Mouse (Mus musculus) limb, embryonic 10.5 days (tissue): ENCODE results near the gene Catsper1. TPM values are rescaled to one million over a fixed set of nuclear protein-coding genes. Genes with fewer than 3 reads are reported as not detected.

Experiments
- DNase-seq: peaks from one replicate; pipeline ENCODE4 v3.0.0-alpha.2; 2017; ENCODE audit warnings: low spot score
- H3K27ac ChIP-seq: fragments of 300-500 bp; sonication (generic); 2 replicates; pipeline ENCODE4 v1.5.1; 2016; ENCODE audit warnings: mild to moderate bottlenecking
- H3K27me3 ChIP-seq: fragments of 300-500 bp; sonication (generic); 2 replicates; pipeline ENCODE4 v1.6.1; 2016; ENCODE audit warnings: low read depth, mild to moderate bottlenecking; ENCODE audit not compliant: poor library complexity, severe bottlenecking
- H3K36me3 ChIP-seq: fragments of 300-500 bp; sonication (generic); 2 replicates; pipeline ENCODE4 v1.6.1; 2016; ENCODE audit warnings: mild to moderate bottlenecking, moderate library complexity
- H3K4me1 ChIP-seq: fragments of 300-500 bp; sonication (generic); 2 replicates; pipeline ENCODE4 v1.6.1; 2016
- H3K4me3 ChIP-seq: fragments of 300-500 bp; sonication (generic); 2 replicates; pipeline ENCODE4 v1.5.1; 2016; ENCODE audit warnings: mild to moderate bottlenecking, moderate library complexity
- H3K9me3 ChIP-seq: fragments of 300-500 bp; sonication (generic); replicated peaks from 2 replicates; pipeline ENCODE4 v1.6.1; 2016; ENCODE audit warnings: mild to moderate bottlenecking
- WGBS: fragments of 180-500 bp; shearing (Covaris S2); methylation state at CpG from one replicate; pipeline ENCODE4 v1.1.7; 2016; 5-methylcytosine and 5-hydroxymethylcytosine counted together
- polyA plus RNA-seq: library from polyadenylated mRNA; unstranded; fragments of >200 nt; fragmentation: Nextera tagmentation; extraction: Ambion mirVana; gene quantifications from 2 replicates; pipeline ENCODE4 v1.2.1, GENCODE M21; 2016

The Catsper1 gene
- polyA plus RNA-seq, 1 experiment from 2014 or later = not detected

- Histone ChIP-seq H3K9me3 (no peaks in the 10 kb centered on the region), H3K27me3 (no peaks in the 10 kb centered on the region), H3K4me3 (peak overlapping the region; percentile 100), H3K4me1 (peaks cover 39% of the 10 kb centered on the region), H3K36me3 (peaks cover 14% of the 10 kb centered on the region), H3K27ac (peak overlapping the region; percentile 92)
- 79% methylated on average over 8 of the region's 8 CpGs for WGBS
- DNase-seq = no peak
Observed at GRCm38 (mm10) chr19:5390416-5390815, 54.9 kb downstream of the Catsper1 start.

- peaks cover 27% of the 10 kb centered on the region for H3K4me1 ChIP-seq
- no peaks in the 10 kb centered on the region for H3K36me3 ChIP-seq
- H3K27me3 ChIP-seq = no peaks in the 10 kb centered on the region
- no peak overlapping the region for H3K27ac ChIP-seq
- no peak for DNase-seq
- WGBS = 85% methylated on average over 4 of the region's 4 CpGs
- no peaks in the 10 kb centered on the region for H3K9me3 ChIP-seq
- H3K4me3 ChIP-seq = no peak overlapping the region
Observed at GRCm38 (mm10) chr19:5392892-5393291, 57.4 kb downstream of the Catsper1 start.

Other genes starting within 250 kb of the Catsper1 start
- 65.4 and 78.0 TPM in 2 replicates for gene Yif1a, start 247.2 kb upstream of the Catsper1 start, polyA plus RNA-seq
- gene Cnih2, start 237.2 kb upstream of the Catsper1 start, polyA plus RNA-seq = 20.2 and 28.1 TPM in 2 replicates
- gene Rab1b, start 228.7 kb upstream of the Catsper1 start, polyA plus RNA-seq = 276 and 296 TPM in 2 replicates
- gene Klc2, start 217.2 kb upstream of the Catsper1 start, polyA plus RNA-seq = 28.2 and 30.6 TPM in 2 replicates
- gene Pacs1, start 62.6 kb upstream of the Catsper1 start, polyA plus RNA-seq = 25.7 and 31.1 TPM in 2 replicates
- gene Sf3b2, start 40.3 kb upstream of the Catsper1 start, polyA plus RNA-seq = 419 and 440 TPM in 2 replicates
- gene Gal3st3, start 37.4 kb upstream of the Catsper1 start, polyA plus RNA-seq = 5.0 and 8.4 TPM in 2 replicates
- gene Cst6, start 13.8 kb downstream of the Catsper1 start, polyA plus RNA-seq = 0.26 and 1.1 TPM in 2 replicates
- 99.4 and 109 TPM in 2 replicates for gene Eif1ad, start 31.0 kb downstream of the Catsper1 start, polyA plus RNA-seq
- gene Banf1, start 31.4 kb downstream of the Catsper1 start, polyA plus RNA-seq = 607 and 678 TPM in 2 replicates
- gene Sart1, start 53.0 kb downstream of the Catsper1 start, polyA plus RNA-seq = 103 and 111 TPM in 2 replicates
- gene Tsga10ip, start 66.8 kb downstream of the Catsper1 start, polyA plus RNA-seq = not detected in 2 replicates
- gene Drap1, start 89.2 kb downstream of the Catsper1 start, polyA plus RNA-seq = 224 and 246 TPM in 2 replicates
- 59.7 and 68.8 TPM in 2 replicates for gene AI837181, start 89.4 kb downstream of the Catsper1 start, polyA plus RNA-seq
- not detected in 2 replicates for gene Fosl1, start 111.8 kb downstream of the Catsper1 start, polyA plus RNA-seq
- 8.9 and 9.7 TPM in 2 replicates for gene Ccdc85b, start 122.2 kb downstream of the Catsper1 start, polyA plus RNA-seq
- gene Fibp, start 124.9 kb downstream of the Catsper1 start, polyA plus RNA-seq = 111 and 132 TPM in 2 replicates
- gene Ctsw, start 132.8 kb downstream of the Catsper1 start, polyA plus RNA-seq = 1.6 and 1.9 TPM in 2 replicates
- 85.6 and 99.7 TPM in 2 replicates for gene Efemp2, start 138.2 kb downstream of the Catsper1 start, polyA plus RNA-seq
- gene Mus81, start 152.7 kb downstream of the Catsper1 start, polyA plus RNA-seq = 38.2 and 40.4 TPM in 2 replicates
- gene Cfl1, start 154.7 kb downstream of the Catsper1 start, polyA plus RNA-seq = 3,106 and 3,128 TPM in 2 replicates
- gene 1700020D05Rik, start 168.0 kb downstream of the Catsper1 start, polyA plus RNA-seq = not detected in 2 replicates
- gene Snx32, start 174.8 kb downstream of the Catsper1 start, polyA plus RNA-seq = 4.1 and 7.0 TPM in 2 replicates
- 0.74 and 0.86 TPM in 2 replicates for gene Ovol1, start 224.9 kb downstream of the Catsper1 start, polyA plus RNA-seq
- gene Ap5b1, start 232.3 kb downstream of the Catsper1 start, polyA plus RNA-seq = 1.2 and 1.4 TPM in 2 replicates